Mouse (Mus musculus) G1E (cell line): ENCODE data around the gene Gm49369. TPM values are rescaled to one million over a fixed set of nuclear protein-coding genes. Genes with fewer than 3 reads are reported as not detected.

Experiments
- ATAC-seq: 2 replicates; pipeline ENCODE4 v1.8.0; 2016; ENCODE audit warnings: mild to moderate bottlenecking; ENCODE audit not compliant: insufficient number of reproducible peaks, poor library complexity, low FRiP score, severe bottlenecking; ENCODE audit errors: extremely low read depth
- DNase-seq: peaks from one replicate; pipeline ENCODE4 v3.0.0; 2012; ENCODE audit warnings: low spot score
- H3K27me3 ChIP-seq: 2 replicates; pipeline ENCODE4 v1.6.1; 2012; ENCODE audit warnings: mild to moderate bottlenecking, low read length, inconsistent platforms; ENCODE audit not compliant: insufficient read depth
- H3K36me3 ChIP-seq: replicated peaks from 2 replicates; pipeline ENCODE3; 2012; ENCODE audit warnings: mild to moderate bottlenecking, inconsistent platforms
- H3K4me1 ChIP-seq: 2 replicates; pipeline ENCODE4 v1.6.1; 2012; ENCODE audit warnings: low read depth, low read length, inconsistent platforms, mixed read lengths; ENCODE audit not compliant: insufficient read depth
- H3K4me3 ChIP-seq: 2 replicates; pipeline ENCODE4 v1.5.1; 2012; ENCODE audit warnings: low read depth, mild to moderate bottlenecking, inconsistent platforms, low read length, moderate library complexity, mixed read lengths
- H3K9me3 ChIP-seq: replicated peaks from 2 replicates; pipeline ENCODE4 v1.6.1; 2012; ENCODE audit warnings: inconsistent platforms
- CTCF ChIP-seq: IDR thresholded peaks from 2 replicates; pipeline ENCODE4 v1.5.1; 2012; ENCODE audit warnings: low read depth, low read length, inconsistent platforms, mixed read lengths
- GATA1 ChIP-seq: IDR thresholded peaks from 2 replicates; pipeline ENCODE4 v1.6.1; 2012; ENCODE audit warnings: borderline replicate concordance, low read length, inconsistent platforms, mixed read lengths
- GATA2 ChIP-seq: IDR thresholded peaks from 2 replicates; pipeline ENCODE4 v1.6.1; 2012; ENCODE audit warnings: low read depth, low read length, inconsistent platforms, borderline replicate concordance
- POLR2AphosphoS5 ChIP-seq: IDR thresholded peaks from 2 replicates; pipeline ENCODE4 v1.6.1; 2012; ENCODE audit warnings: low read depth, low read length, inconsistent platforms; ENCODE audit not compliant: insufficient replicate concordance
- TAL1 ChIP-seq: conservative IDR thresholded peaks from 2 replicates; pipeline ENCODE4 v1.6.1; 2012; ENCODE audit warnings: low read depth, low read length, inconsistent platforms, mixed read lengths
- polyA plus RNA-seq: library from polyadenylated mRNA; stranded (reverse); fragments of >175 nt; gene quantifications from 2 replicates; pipeline ENCODE4 v1.2.3, GENCODE M21; 2012
- total RNA-seq, 2 experiments: library from RNA; stranded (forward) in 1 of 2; stranded (reverse) in 1 of 2; fragments of 200-1000 nt in 1 of 2; fragments of >200 nt in 1 of 2; fragmentation: Nextera tagmentation in 1 of 2; gene quantifications; 2 replicates each; pipeline ENCODE4 v1.2.3; 2014 to 2017

Gene Gm49369
- total and polyA plus RNA-seq, 3 experiments: 43.6 to 246 TPM; not detected in 1

- no peaks in the 10 kb centered on the region for H3K36me3 ChIP-seq
- DNase-seq (no peak), ATAC-seq (no peak)
- H3K4me1 ChIP-seq: peaks cover 49% of the 10 kb centered on the region
- no peak for TF ChIP-seq POLR2AphosphoS5
- TF ChIP-seq GATA2: no peak
- no peak for TF ChIP-seq GATA1
- TF ChIP-seq TAL1: no peak
- no peak for TF ChIP-seq CTCF
- H3K27me3 ChIP-seq: no peaks in the 10 kb centered on the region
- no peaks in the 10 kb centered on the region for H3K9me3 ChIP-seq
- no peak overlapping the region for H3K4me3 ChIP-seq
These were observed 36.2 kb upstream of the Gm49369 start for GRCm38 (mm10) chr7:142418679-142419078.

GRCm38 (mm10) chr7:142418027-142418426 lies 35.6 kb upstream of the Gm49369 start:
- TF ChIP-seq TAL1 (no peak), GATA1 (no peak), POLR2AphosphoS5 (no peak), CTCF (no peak), GATA2 (no peak)
- Histone ChIP-seq H3K4me1 (peaks cover 49% of the 10 kb centered on the region), H3K4me3 (no peak overlapping the region), H3K27me3 (no peaks in the 10 kb centered on the region), H3K9me3 (no peaks in the 10 kb centered on the region), H3K36me3 (no peaks in the 10 kb centered on the region)
- DNase-seq (no peak), ATAC-seq (no peak)

GRCm38 (mm10) chr7:142416225-142416624 lies 33.8 kb upstream of the Gm49369 start:
- Histone ChIP-seq H3K4me3 (no peak overlapping the region), H3K36me3 (no peaks in the 10 kb centered on the region), H3K4me1 (peaks cover 37% of the 10 kb centered on the region), H3K27me3 (no peaks in the 10 kb centered on the region), H3K9me3 (no peaks in the 10 kb centered on the region)
- DNase-seq (no peak), ATAC-seq (no peak)
- TF ChIP-seq GATA2 (no peak), POLR2AphosphoS5 (no peak), GATA1 (no peak), TAL1 (no peak), CTCF (no peak)

GRCm38 (mm10) chr7:142415314-142415713 lies 32.8 kb upstream of the Gm49369 start:
- Histone ChIP-seq H3K27me3 (no peaks in the 10 kb centered on the region), H3K36me3 (no peaks in the 10 kb centered on the region), H3K9me3 (no peaks in the 10 kb centered on the region), H3K4me1 (peaks cover 29% of the 10 kb centered on the region), H3K4me3 (no peak overlapping the region)
- DNase-seq (no peak), ATAC-seq (no peak)
- TF ChIP-seq CTCF (no peak), GATA1 (no peak), TAL1 (no peak), GATA2 (no peak), POLR2AphosphoS5 (no peak)

GRCm38 (mm10) chr7:142413285-142413684 lies 30.8 kb upstream of the Gm49369 start:
- no peak for TF ChIP-seq GATA1
- TF ChIP-seq POLR2AphosphoS5: no peak
- TF ChIP-seq GATA2: no peak
- no peak for TF ChIP-seq CTCF
- TF ChIP-seq TAL1: no peak
- Histone ChIP-seq H3K4me1 (peaks cover 29% of the 10 kb centered on the region), H3K27me3 (no peaks in the 10 kb centered on the region), H3K4me3 (no peak overlapping the region), H3K9me3 (no peaks in the 10 kb centered on the region), H3K36me3 (no peaks in the 10 kb centered on the region)
- DNase-seq (no peak), ATAC-seq (no peak)

- DNase-seq: no peak
- no peaks in the 10 kb centered on the region for H3K27me3 ChIP-seq
- no peak for ATAC-seq
- H3K4me1 ChIP-seq: peaks cover 33% of the 10 kb centered on the region
- no peak for TF ChIP-seq GATA2
- no peak for TF ChIP-seq POLR2AphosphoS5
- no peaks in the 10 kb centered on the region for H3K36me3 ChIP-seq
- H3K9me3 ChIP-seq: no peaks in the 10 kb centered on the region
- H3K4me3 ChIP-seq: no peak overlapping the region
These were observed 27.1 kb upstream of the Gm49369 start for GRCm38 (mm10) chr7:142409603-142410002.
